Mouse (Mus musculus) heart, postnatal 0 days (tissue): Measurements from ENCODE around the gene Nceh1. TPM values are rescaled to one million over a fixed set of nuclear protein-coding genes. Genes with fewer than 3 reads are reported as not detected.

Source experiments
- ATAC-seq: fragments of 200-750 bp; cut with Nextera tagmentation; 2 replicates; pipeline ENCODE4 v1.8.0; 2017; ENCODE audit warnings: low read depth, moderate number of reproducible peaks, moderate library complexity; ENCODE audit not compliant: insufficient read depth
- DNase-seq: peaks from one replicate; pipeline ENCODE4 v3.0.0-alpha.2; 2016; ENCODE audit warnings: low spot score
- H3K27ac ChIP-seq: fragments of 300-500 bp; sonication (generic); 2 replicates; pipeline ENCODE4 v1.5.1; 2014; ENCODE audit warnings: low read depth, mild to moderate bottlenecking
- H3K27me3 ChIP-seq: fragments of 300-500 bp; sonication (generic); 2 replicates; pipeline ENCODE4 v1.6.1; 2014; ENCODE audit warnings: low read length, mixed read lengths; ENCODE audit not compliant: control insufficient read depth, insufficient read depth
- H3K36me3 ChIP-seq: fragments of 300-500 bp; sonication (generic); replicated peaks from 2 replicates; pipeline ENCODE4 v1.6.1; 2014; ENCODE audit warnings: low read length, mixed read lengths; ENCODE audit not compliant: control insufficient read depth, insufficient read depth
- H3K4me1 ChIP-seq: fragments of 300-500 bp; sonication (generic); 2 replicates; pipeline ENCODE4 v1.6.1; 2014; ENCODE audit warnings: antibody characterized with exemption; ENCODE audit not compliant: control insufficient read depth, insufficient read depth
- H3K4me2 ChIP-seq: fragments of 300-500 bp; sonication (generic); 2 replicates; pipeline ENCODE4 v1.6.1; 2014; ENCODE audit warnings: low read depth, mild to moderate bottlenecking, low read length, moderate library complexity
- H3K4me3 ChIP-seq: fragments of 300-500 bp; sonication (generic); 2 replicates; pipeline ENCODE4 v1.5.1; 2014; ENCODE audit warnings: low read depth, low read length
- H3K9ac ChIP-seq: fragments of 300-500 bp; sonication (generic); replicated peaks from 2 replicates; pipeline ENCODE4 v1.6.1; 2014; ENCODE audit warnings: low read depth, low read length, mixed read lengths
- H3K9me3 ChIP-seq: fragments of 300-500 bp; sonication (generic); replicated peaks from 2 replicates; pipeline ENCODE4 v1.6.1; 2016; ENCODE audit warnings: low read length; ENCODE audit not compliant: control insufficient read depth
- CTCF ChIP-seq: IDR thresholded peaks from 2 replicates; pipeline ENCODE4 v1.5.1; 2016; ENCODE audit warnings: antibody characterized with exemption, control low read depth, low read depth
- EP300 ChIP-seq: IDR thresholded peaks from 2 replicates; pipeline ENCODE4 v1.6.1; 2016; ENCODE audit warnings: antibody characterized with exemption, low read depth
- WGBS: fragments of 180-500 bp; shearing (Covaris S2); extraction: QIAGEN DNeasy Blood & Tissue Kit; methylation state at CpG from one replicate; pipeline ENCODE4 v1.1.7; 2014; 5-methylcytosine and 5-hydroxymethylcytosine counted together
- polyA plus RNA-seq: library from polyadenylated mRNA; unstranded; fragments of >200 nt; fragmentation: Nextera tagmentation; extraction: Ambion mirVana; gene quantifications from 2 replicates; pipeline ENCODE4 v1.2.1, GENCODE M21; 2015
- total RNA-seq: library from RNA; depleted of rRNA; stranded (reverse); fragments of >200 nt; gene quantifications from 2 replicates; pipeline ENCODE4 v1.2.3, GENCODE M21; 2014; ENCODE audit warnings: low replicate concordance; rRNA removed

Nceh1 gene
- total and polyA plus RNA-seq, 2 experiments from 2014 or later, result 67.7 to 81.0 TPM

- H3K27ac ChIP-seq, result no peak overlapping the region
Observed at GRCm38 (mm10) chr3:27322591-27322990, 139.8 kb downstream of the Nceh1 start.

GRCm38 (mm10) chr3:27323551-27323950, 140.8 kb downstream of the Nceh1 start:
- 55% methylated on average over 5 of the region's 5 CpGs for WGBS
- H3K27me3 ChIP-seq, result no peaks in the 10 kb centered on the region
- DNase-seq, result no peak

More at GRCm38 (mm10) chr3:27322591-27322990, 139.8 kb downstream of the Nceh1 start:
- 68% methylated on average over 9 of the region's 9 CpGs for WGBS
- no peaks in the 10 kb centered on the region for H3K4me1 ChIP-seq
- DNase-seq (no peak), ATAC-seq (no peak)
- no peak overlapping the region for H3K4me2 ChIP-seq
- H3K36me3 ChIP-seq, result no peaks in the 10 kb centered on the region
- TF ChIP-seq EP300, result no peak
- no peak for TF ChIP-seq CTCF
- no peak overlapping the region for H3K4me3 ChIP-seq
- H3K9me3 ChIP-seq, result no peaks in the 10 kb centered on the region
- no peak overlapping the region for H3K9ac ChIP-seq
- H3K27me3 ChIP-seq, result no peaks in the 10 kb centered on the region

GRCm38 (mm10) chr3:27326633-27327191, 143.9 kb downstream of the Nceh1 start:
- H3K4me3 ChIP-seq, result no peak overlapping the region
- H3K4me1 ChIP-seq, result no peaks in the 10 kb centered on the region
- H3K4me2 ChIP-seq, result no peak overlapping the region
- no peak overlapping the region for H3K9ac ChIP-seq
- H3K27me3 ChIP-seq, result no peaks in the 10 kb centered on the region
- TF ChIP-seq CTCF (no peak), EP300 (no peak)
- H3K27ac ChIP-seq, result no peak overlapping the region
- no peaks in the 10 kb centered on the region for H3K9me3 ChIP-seq
- ATAC-seq (no peak), DNase-seq (no peak)
- WGBS, result 48% methylated on average over 4 of the region's 4 CpGs
- H3K36me3 ChIP-seq, result no peaks in the 10 kb centered on the region

More at GRCm38 (mm10) chr3:27323551-27323950, 140.8 kb downstream of the Nceh1 start:
- Histone ChIP-seq H3K36me3 (no peaks in the 10 kb centered on the region), H3K27ac (no peak overlapping the region), H3K4me2 (no peak overlapping the region), H3K9me3 (no peaks in the 10 kb centered on the region), H3K9ac (no peak overlapping the region), H3K4me3 (no peak overlapping the region), H3K4me1 (no peaks in the 10 kb centered on the region)
- no peak for ATAC-seq
- no peak for TF ChIP-seq CTCF
- TF ChIP-seq EP300, result no peak

- TF ChIP-seq EP300 (no peak), CTCF (no peak)
- H3K9ac ChIP-seq, result no peak overlapping the region
- ATAC-seq, result no peak
Observed at GRCm38 (mm10) chr3:27330706-27331105, 147.9 kb downstream of the Nceh1 start.

More at GRCm38 (mm10) chr3:27330706-27331105, 147.9 kb downstream of the Nceh1 start:
- DNase-seq, result no peak
- 81% methylated on average over 5 of the region's 5 CpGs for WGBS
- H3K36me3 ChIP-seq, result no peaks in the 10 kb centered on the region
- no peaks in the 10 kb centered on the region for H3K9me3 ChIP-seq
- no peak overlapping the region for H3K4me2 ChIP-seq
- no peaks in the 10 kb centered on the region for H3K4me1 ChIP-seq
- H3K27me3 ChIP-seq, result no peaks in the 10 kb centered on the region
- no peak overlapping the region for H3K27ac ChIP-seq
- H3K4me3 ChIP-seq, result no peak overlapping the region

Other genes starting within 250 kb of the Nceh1 start
- 14.7 and 23.0 TPM in 2 replicates for gene Ect2, start 29.1 kb upstream of the Nceh1 start, total RNA-seq
- 7.9 and 8.6 TPM in 2 replicates for gene Ect2, start 29.1 kb upstream of the Nceh1 start, polyA plus RNA-seq
- gene Tnfsf10, start 134.1 kb downstream of the Nceh1 start, total RNA-seq, result 0.23 and 6.4 TPM in 2 replicates
- 0.64 and 0.66 TPM in 2 replicates for gene Tnfsf10, start 134.1 kb downstream of the Nceh1 start, polyA plus RNA-seq
- gene Ghsr, start 188.4 kb downstream of the Nceh1 start, total RNA-seq, result not detected in 2 replicates
- gene Ghsr, start 188.4 kb downstream of the Nceh1 start, polyA plus RNA-seq, result not detected in 2 replicates